Mouse (Mus musculus) midbrain, embryonic 12.5 days (tissue): ENCODE data around the gene Clic3. TPM values are rescaled to one million over a fixed set of nuclear protein-coding genes. Genes with fewer than 3 reads are reported as not detected.

Experiments used
- ATAC-seq: fragments of 200-750 bp; cut with Nextera tagmentation; 2 replicates; pipeline ENCODE4 v1.8.0; 2017; ENCODE audit warnings: low read depth, moderate TSS enrichment, moderate library complexity; ENCODE audit not compliant: low FRiP score
- H3K27ac ChIP-seq: fragments of 300-500 bp; sonication (generic); replicated peaks from 2 replicates; pipeline ENCODE4 v1.5.1; 2016; ENCODE audit warnings: mild to moderate bottlenecking
- H3K27me3 ChIP-seq: fragments of 300-500 bp; sonication (generic); 2 replicates; pipeline ENCODE4 v1.6.1; 2016; ENCODE audit warnings: mild to moderate bottlenecking
- H3K36me3 ChIP-seq: fragments of 300-500 bp; sonication (generic); 2 replicates; pipeline ENCODE4 v1.6.1; 2016
- H3K4me1 ChIP-seq: fragments of 300-500 bp; sonication (generic); 2 replicates; pipeline ENCODE4 v1.6.1; 2016
- H3K4me2 ChIP-seq: fragments of 300-500 bp; sonication (generic); replicated peaks from 2 replicates; pipeline ENCODE4 v1.6.1; 2016; ENCODE audit warnings: mild to moderate bottlenecking, moderate library complexity
- H3K4me3 ChIP-seq: fragments of 300-500 bp; sonication (generic); 2 replicates; pipeline ENCODE4 v1.5.1; 2016; ENCODE audit warnings: mild to moderate bottlenecking
- H3K9ac ChIP-seq: fragments of 300-500 bp; sonication (generic); replicated peaks from 2 replicates; pipeline ENCODE4 v1.6.1; 2016; ENCODE audit warnings: mild to moderate bottlenecking, moderate library complexity
- H3K9me3 ChIP-seq: fragments of 300-500 bp; sonication (generic); 2 replicates; pipeline ENCODE4 v1.6.1; 2016; ENCODE audit warnings: mild to moderate bottlenecking
- WGBS: fragments of 180-500 bp; shearing (Covaris S2); methylation state at CpG from one replicate; pipeline ENCODE4 v1.1.7; 2016; 5-methylcytosine and 5-hydroxymethylcytosine counted together
- polyA plus RNA-seq: library from polyadenylated mRNA; unstranded; fragments of >200 nt; fragmentation: Nextera tagmentation; extraction: Ambion mirVana; gene quantifications from 2 replicates; pipeline ENCODE4 v1.2.1, GENCODE M21; 2016

Clic3 gene
- polyA plus RNA-seq, 1 experiment from 2014 or later: 2.9 TPM

DNA sequence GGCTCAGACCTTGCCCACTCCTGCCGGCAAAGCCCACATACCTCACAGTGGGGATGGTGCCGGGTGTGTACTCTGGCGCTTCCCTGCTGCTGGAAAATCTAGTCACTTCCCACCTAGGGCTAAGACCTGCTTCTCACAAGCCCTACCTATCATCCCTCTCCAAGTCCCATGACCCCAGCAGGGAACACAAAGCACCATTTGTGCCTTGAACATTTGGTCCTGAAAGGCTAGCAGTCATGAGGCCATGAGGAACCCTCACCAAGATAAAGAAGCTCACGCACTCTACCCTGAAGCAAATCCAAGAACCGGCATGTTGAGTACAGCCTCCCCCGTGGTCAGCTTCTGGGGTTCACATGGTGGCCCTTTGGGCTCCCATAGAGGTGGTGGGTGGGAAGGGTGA, 13.3 kb downstream of the Clic3 start, which contains the start of gene Ptgds:
Gene Ptgds (minus strand): TSS at position 78 of the 400 bp plus-strand sequence.
- H3K36me3 ChIP-seq: no peaks in the 10 kb centered on the region
- 73% methylated on average over 6 of the region's 6 CpGs for WGBS
- H3K9ac ChIP-seq: no peak within 1 kb of the TSS
- H3K27ac ChIP-seq: no peak within 1 kb of the TSS
- ATAC-seq: no peak
- H3K9me3 ChIP-seq: no peaks in the 10 kb centered on the region
- H3K4me2 ChIP-seq: no peak within 1 kb of the TSS
- H3K27me3 ChIP-seq: no peaks in the 10 kb centered on the region
- peaks cover 24% of the 10 kb centered on the region; the same call in 1 of the 2 replicates for H3K4me1 ChIP-seq
- no peak within 1 kb of the TSS for H3K4me3 ChIP-seq

DNA sequence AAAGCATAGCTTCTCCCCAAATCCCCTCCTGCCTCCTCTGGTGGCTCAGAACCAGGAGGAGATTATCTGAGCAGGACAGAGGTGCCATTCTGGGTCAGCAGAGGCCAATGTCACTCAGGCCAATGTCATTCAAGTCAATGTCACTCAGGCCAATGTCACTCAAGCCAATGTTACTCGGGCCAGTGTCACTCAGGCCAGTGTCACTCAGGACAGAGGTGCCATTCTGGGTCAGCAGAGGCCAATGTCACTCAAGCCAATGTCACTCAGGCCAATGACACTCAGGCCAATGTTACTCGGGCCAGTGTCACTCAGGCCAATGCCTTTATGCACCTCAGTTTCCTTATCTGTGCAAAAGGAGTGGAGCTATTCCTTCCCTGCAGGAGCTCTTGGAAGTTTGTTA, 15.9 kb downstream of the Clic3 start:
- peaks cover 8% of the 10 kb centered on the region; the same call in 1 of the 2 replicates for H3K27me3 ChIP-seq
- WGBS: 77% methylated on average over 2 of the region's 2 CpGs
- no peak overlapping the region for H3K27ac ChIP-seq
- no peak for ATAC-seq
- H3K4me2 ChIP-seq: no peak overlapping the region
- no peaks in the 10 kb centered on the region for H3K9me3 ChIP-seq
- no peaks in the 10 kb centered on the region for H3K36me3 ChIP-seq
- H3K4me1 ChIP-seq: peaks cover 8% of the 10 kb centered on the region; the same call in 1 of the 2 replicates
- H3K9ac ChIP-seq: no peak overlapping the region
- no peak overlapping the region for H3K4me3 ChIP-seq

DNA sequence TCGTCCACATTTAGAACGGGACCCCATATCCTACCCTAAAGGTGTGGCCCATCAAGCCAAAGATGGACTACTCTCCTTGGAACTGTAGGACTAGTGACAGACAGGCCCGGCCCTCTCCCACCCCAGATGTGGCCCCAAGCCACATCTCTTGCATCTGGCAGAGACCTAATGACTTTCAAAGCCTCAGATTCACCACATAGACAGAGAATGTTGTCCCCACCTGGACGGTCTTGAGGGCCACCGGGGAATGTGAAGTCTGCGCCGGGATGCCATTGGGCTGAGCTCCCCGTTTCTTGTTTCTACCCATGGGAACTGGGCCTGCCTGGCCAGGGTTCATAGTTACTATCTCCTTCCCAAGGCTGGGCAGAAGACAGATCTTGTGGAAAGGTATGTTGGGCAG, 20.9 kb downstream of the Clic3 start:
- whole genome bisulfite sequencing: 91% methylated on average over 8 of the region's 8 CpGs
- Histone ChIP-seq H3K9ac (no peak overlapping the region), H3K36me3 (no peaks in the 10 kb centered on the region), H3K4me1 (no peaks in the 10 kb centered on the region), H3K27ac (no peak overlapping the region), H3K27me3 (peaks cover 8% of the 10 kb centered on the region), H3K4me2 (no peak overlapping the region), H3K4me3 (no peak overlapping the region), H3K9me3 (no peaks in the 10 kb centered on the region)
- no peak for ATAC-seq

DNA sequence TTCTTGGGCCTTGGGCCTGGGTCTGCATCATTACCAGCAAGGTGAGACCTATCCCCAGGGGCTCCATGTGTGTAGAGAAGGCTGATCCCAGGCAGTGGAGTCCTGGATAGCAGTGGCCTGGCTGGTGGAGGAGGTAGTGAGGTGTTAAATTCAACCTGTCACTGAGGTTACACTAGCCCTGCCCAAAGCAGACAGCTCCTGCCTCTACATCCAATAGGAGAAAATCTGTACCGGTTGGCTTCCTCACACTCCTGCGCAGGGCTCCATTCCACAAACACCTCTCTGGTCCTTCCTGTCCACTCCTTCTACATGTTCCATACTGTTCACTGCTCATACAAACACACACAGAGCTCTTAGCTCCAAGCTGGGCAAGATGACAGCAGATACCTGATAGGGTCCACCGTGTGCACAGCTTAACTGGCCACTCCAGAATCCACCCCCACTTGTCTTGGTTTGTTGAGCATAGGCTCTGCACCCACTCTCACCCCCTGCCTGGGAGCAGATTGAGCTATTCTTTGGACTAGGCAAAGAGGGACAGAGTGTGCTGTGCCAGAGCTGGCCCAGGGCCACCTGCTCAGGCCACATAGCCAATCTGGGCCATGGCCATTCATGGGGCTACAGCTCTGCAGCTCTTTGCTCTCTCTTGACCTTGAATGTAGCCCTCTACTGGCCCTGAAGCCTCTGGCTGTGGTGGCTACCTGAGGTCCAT, 21.5 kb downstream of the Clic3 start:
- Histone ChIP-seq H3K4me1 (no peaks in the 10 kb centered on the region), H3K36me3 (no peaks in the 10 kb centered on the region), H3K27me3 (peaks cover 8% of the 10 kb centered on the region), H3K4me2 (no peak overlapping the region), H3K27ac (no peak overlapping the region), H3K9ac (no peak overlapping the region), H3K9me3 (no peaks in the 10 kb centered on the region), H3K4me3 (no peak overlapping the region)
- WGBS: 86% methylated on average over 3 of the region's 3 CpGs
- ATAC-seq: no peak

DNA sequence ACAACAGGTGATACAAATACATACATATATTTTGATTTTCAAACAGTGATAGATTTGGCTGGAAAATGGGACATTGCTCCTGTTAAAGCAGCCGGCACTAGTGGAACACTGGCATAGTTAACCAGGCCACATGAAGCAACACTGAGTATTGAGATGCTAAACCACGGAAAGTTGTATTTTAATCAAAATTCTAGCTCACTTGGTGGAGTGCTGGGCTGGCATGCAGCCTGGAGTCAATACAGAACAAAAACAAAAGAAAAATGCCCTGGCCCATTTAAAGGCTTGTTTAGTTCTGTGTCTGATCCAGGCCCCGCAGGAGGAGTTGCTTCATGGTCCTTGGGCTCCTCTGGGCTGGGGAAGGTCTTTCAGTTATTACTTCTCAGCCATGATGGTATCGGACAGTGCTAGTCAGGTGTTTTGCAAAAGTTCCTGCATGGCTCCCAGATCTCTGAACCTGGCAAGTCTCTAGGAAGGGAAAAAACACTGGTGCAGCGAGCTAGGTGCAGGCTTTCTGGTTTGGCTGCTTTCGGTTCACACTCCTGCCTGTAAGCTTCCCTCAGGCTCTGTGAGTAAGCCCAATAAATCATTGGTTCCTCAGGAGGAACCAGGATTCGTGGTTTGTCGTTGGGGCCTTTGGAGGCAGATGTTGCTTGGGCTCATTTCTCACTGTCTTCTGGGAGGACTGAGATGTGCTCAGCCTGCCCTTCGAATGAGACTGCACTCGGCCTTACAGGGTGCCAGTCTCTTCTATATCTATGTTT, 23.1 kb downstream of the Clic3 start:
- Histone ChIP-seq H3K4me1 (no peaks in the 10 kb centered on the region), H3K27ac (no peak overlapping the region), H3K27me3 (peaks cover 8% of the 10 kb centered on the region), H3K4me3 (no peak overlapping the region), H3K36me3 (no peaks in the 10 kb centered on the region), H3K9me3 (no peaks in the 10 kb centered on the region), H3K9ac (no peak overlapping the region), H3K4me2 (no peak overlapping the region)
- ATAC-seq: no peak
- WGBS: 85% methylated on average over 10 of the region's 10 CpGs

DNA sequence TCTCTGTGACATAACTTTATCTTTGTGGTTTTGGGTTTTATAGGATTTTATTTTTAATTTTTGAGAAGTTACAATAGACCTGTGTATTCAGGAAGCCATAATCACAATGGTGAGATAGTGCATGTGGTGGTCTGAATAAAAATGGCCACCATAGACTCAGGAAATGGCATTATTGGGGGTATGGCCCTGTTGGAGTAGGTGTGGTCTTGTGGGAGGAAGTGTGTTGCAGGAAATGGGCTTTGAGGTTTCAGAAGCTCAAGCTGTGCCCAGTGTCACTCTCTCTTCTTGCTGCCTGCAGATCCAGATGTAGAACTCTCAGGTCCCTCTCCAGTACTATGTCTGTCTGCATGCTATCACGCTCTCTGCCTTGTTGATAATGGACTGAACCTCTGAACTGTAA, 23.9 kb downstream of the Clic3 start:
- no peak overlapping the region for H3K9ac ChIP-seq
- no peak overlapping the region for H3K4me3 ChIP-seq
- WGBS: 83% methylated on average over 1 of the region's 1 CpGs
- peaks cover 8% of the 10 kb centered on the region for H3K27me3 ChIP-seq
- H3K9me3 ChIP-seq: no peaks in the 10 kb centered on the region
- no peak for ATAC-seq
- H3K4me2 ChIP-seq: no peak overlapping the region
- H3K36me3 ChIP-seq: no peaks in the 10 kb centered on the region
- H3K27ac ChIP-seq: no peak overlapping the region
- H3K4me1 ChIP-seq: no peaks in the 10 kb centered on the region

DNA sequence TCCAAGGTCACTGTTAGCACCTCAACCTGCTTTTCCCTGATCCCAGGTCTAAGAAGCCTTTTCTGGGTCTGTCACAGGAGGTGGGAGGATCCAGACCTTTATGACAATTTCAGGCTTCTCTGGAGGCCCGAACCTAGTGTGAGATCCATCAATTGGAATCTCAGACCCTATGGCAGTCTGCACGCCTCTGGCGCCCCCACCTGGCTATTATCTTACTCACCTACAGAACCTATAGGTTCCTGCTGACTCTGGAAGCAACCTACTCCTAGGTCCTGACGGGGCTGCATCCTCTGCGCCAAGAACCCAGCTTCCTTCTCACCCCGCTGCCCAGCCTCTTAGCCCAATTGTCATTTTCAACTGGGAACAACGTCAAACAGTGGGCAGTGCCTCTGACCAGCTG, 26.3 kb downstream of the Clic3 start:
- Histone ChIP-seq H3K4me3 (no peak overlapping the region), H3K4me1 (no peaks in the 10 kb centered on the region), H3K9ac (no peak overlapping the region), H3K36me3 (no peaks in the 10 kb centered on the region), H3K27me3 (no peaks in the 10 kb centered on the region; the same call in 1 of the 2 replicates), H3K4me2 (no peak overlapping the region), H3K9me3 (no peaks in the 10 kb centered on the region), H3K27ac (no peak overlapping the region)
- 29% methylated on average over 7 of the region's 7 CpGs for WGBS
- no peak for ATAC-seq

DNA sequence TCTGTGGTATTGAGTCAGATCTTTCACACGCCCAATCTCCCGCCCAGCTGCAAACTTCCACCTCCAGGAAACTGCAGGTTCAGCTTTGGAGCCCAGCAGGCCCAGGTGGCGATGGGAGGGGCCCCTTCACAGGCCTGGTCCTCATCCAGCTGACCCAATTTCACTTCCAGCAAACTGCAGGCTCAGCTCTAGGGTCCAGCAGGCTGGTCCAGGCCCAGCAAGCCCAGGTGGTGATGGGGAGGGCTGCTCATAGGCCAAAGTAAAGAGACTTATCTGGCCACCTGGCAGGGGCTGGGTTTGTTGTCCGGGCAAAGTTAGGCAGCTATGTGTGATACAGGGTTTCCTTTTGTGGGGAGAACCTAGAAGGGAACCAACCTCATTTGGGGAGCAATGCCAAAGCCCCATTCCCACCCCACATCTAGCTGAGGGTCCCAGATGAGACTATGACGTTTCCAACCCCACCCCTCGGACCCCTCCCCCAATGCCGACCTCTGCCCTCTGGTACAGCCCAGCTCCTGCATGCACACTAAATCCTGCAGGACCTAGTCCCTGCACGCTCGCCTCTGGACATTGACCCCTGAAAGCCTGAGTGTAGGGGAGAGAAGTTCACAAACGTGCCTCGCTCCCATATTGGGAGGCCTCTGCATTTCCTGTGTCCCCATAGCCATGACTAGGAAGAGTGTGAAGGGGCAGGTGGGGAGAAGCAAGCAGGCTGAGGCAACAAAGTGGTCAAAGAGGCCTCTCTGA, 28.4 kb downstream of the Clic3 start:
- Histone ChIP-seq H3K4me3 (no peak overlapping the region), H3K4me2 (no peak overlapping the region), H3K9ac (no peak overlapping the region), H3K36me3 (no peaks in the 10 kb centered on the region), H3K27me3 (no peaks in the 10 kb centered on the region; the same call in 1 of the 2 replicates), H3K4me1 (no peaks in the 10 kb centered on the region), H3K9me3 (no peaks in the 10 kb centered on the region), H3K27ac (no peak overlapping the region)
- 64% methylated on average over 11 of the region's 11 CpGs for WGBS
- ATAC-seq: no peak

DNA sequence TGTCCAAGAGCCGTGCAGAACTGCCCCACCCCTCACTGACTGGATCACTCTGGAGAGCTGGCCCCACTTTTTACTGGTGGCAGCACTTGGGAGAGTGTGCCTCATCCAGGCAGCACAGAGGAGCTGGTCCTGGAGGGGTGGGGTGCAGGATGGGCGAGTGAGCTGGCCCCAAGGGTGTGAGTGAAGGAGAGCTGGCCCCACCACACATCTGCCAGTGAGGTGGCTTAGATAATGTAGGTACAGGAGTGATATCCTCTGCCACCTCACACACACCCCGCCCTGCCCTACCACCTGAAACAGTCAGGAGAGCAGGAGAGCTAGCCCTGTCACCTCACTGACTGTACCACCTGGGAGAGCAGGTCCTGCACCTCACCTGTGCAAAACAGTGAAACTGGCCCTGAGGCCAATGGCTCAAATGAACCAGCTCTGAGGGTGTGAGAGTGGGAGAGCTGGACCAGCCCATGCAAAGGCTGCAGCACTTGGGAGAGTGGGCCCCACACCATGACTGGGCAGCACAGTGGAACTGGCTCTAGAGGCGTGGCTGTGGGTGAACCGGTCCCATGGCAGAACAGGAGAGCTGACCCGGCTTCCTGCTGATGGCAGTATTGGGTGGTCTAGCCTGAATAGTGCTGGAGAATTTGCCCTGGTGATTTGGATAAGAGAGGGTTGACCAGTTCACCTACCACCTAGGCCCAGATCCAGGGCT, 31.5 kb downstream of the Clic3 start:
- H3K36me3 ChIP-seq: no peaks in the 10 kb centered on the region
- H3K4me2 ChIP-seq: no peak overlapping the region
- no peak overlapping the region for H3K9ac ChIP-seq
- no peaks in the 10 kb centered on the region for H3K9me3 ChIP-seq
- H3K27me3 ChIP-seq: no peaks in the 10 kb centered on the region
- 78% methylated on average over 6 of the region's 6 CpGs for WGBS
- H3K4me3 ChIP-seq: no peak overlapping the region
- H3K27ac ChIP-seq: no peak overlapping the region
- ATAC-seq: no peak
- no peaks in the 10 kb centered on the region for H3K4me1 ChIP-seq

DNA sequence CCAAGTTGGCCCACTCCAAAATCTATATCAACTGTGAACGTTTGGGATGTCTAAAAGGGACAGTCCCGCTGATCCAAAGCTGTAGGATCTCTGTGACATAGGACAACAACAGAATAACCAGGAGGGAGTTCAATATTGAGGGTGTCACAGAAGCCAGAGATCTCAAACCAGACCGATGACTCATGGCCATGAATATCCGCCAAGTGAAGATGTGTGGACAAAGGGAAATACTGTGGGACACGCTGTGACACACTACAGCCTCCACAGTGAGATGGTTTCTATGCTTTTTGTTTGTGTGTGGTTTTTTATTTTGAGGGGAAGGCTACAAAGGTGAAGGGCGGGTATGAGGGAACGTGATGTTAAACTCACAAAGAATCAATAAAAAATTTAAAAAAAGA, 32.0 kb downstream of the Clic3 start:
- Histone ChIP-seq H3K9me3 (no peaks in the 10 kb centered on the region), H3K9ac (no peak overlapping the region), H3K4me2 (no peak overlapping the region), H3K36me3 (no peaks in the 10 kb centered on the region), H3K4me1 (no peaks in the 10 kb centered on the region), H3K27ac (no peak overlapping the region), H3K4me3 (no peak overlapping the region), H3K27me3 (no peaks in the 10 kb centered on the region)
- WGBS: 78% methylated on average over 7 of the region's 7 CpGs
- ATAC-seq: no peak

DNA sequence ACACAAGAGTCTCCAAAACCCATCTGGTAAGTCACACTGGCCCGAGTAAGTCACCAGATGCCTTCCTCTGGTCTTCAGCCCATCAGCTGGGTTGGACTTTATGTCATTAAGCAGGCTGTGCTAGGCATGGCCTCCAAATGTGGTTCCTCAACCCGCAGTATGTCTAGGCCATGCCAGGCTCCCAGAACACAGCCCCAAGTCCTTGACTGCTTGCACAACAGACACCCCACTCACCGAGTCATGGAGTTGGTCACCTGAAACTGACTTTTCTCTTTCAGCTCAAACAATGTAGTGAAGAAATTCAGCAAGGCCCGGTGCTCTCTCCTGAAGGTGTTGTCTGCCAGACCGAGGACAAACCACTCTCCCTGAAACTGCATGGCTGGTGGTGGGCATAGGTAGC, 36.4 kb downstream of the Clic3 start:
- H3K4me3 ChIP-seq: no peak overlapping the region
- no peaks in the 10 kb centered on the region for H3K36me3 ChIP-seq
- no peaks in the 10 kb centered on the region for H3K27me3 ChIP-seq
- no peak overlapping the region for H3K4me2 ChIP-seq
- ATAC-seq: no peak
- 86% methylated on average over 5 of the region's 5 CpGs for whole genome bisulfite sequencing
- H3K4me1 ChIP-seq: no peaks in the 10 kb centered on the region
- H3K9me3 ChIP-seq: no peaks in the 10 kb centered on the region
- H3K27ac ChIP-seq: no peak overlapping the region
- no peak overlapping the region for H3K9ac ChIP-seq
